Mouse (Mus musculus): ENCODE measurements around the gene Wdr66. TPM values are rescaled to one million over a fixed set of nuclear protein-coding genes. Genes with fewer than 3 reads are reported as not detected.

Wdr66 gene
- polyA plus RNA-seq, 1 experiment = 4.1 TPM

GRCm38 (mm10) chr5:123357253-123357652 is 105.4 kb downstream of the Wdr66 start:
- DNase-seq (ENCODE audit: low spot score) = no peak

- no peak for DNase-seq (ENCODE audit: low spot score)
These were observed 107.5 kb downstream of the Wdr66 start for GRCm38 (mm10) chr5:123359431-123359830.

- no peak for DNase-seq (ENCODE audit: low spot score)
These were observed 111.0 kb downstream of the Wdr66 start for GRCm38 (mm10) chr5:123362911-123363310.

- DNase-seq (ENCODE audit: low spot score) = no peak
These were observed 112.5 kb downstream of the Wdr66 start for GRCm38 (mm10) chr5:123364302-123364971.

GRCm38 (mm10) chr5:123368869-123369488 is 117.1 kb downstream of the Wdr66 start:
- no peak for DNase-seq (ENCODE audit: low spot score)

- no peak for DNase-seq (ENCODE audit: low spot score)
These were observed 118.1 kb downstream of the Wdr66 start for GRCm38 (mm10) chr5:123370049-123370448.

- DNase-seq (ENCODE audit: low spot score) = no peak
These were observed 123.4 kb downstream of the Wdr66 start for GRCm38 (mm10) chr5:123375262-123375661.

- DNase-seq (ENCODE audit: low spot score) = no peak
These were observed 124.0 kb downstream of the Wdr66 start for GRCm38 (mm10) chr5:123375793-123376452.

- DNase-seq (ENCODE audit: low spot score) = no peak
These were observed 124.7 kb downstream of the Wdr66 start for GRCm38 (mm10) chr5:123376569-123376968.

Other genes starting within 250 kb of the Wdr66 start
- gene Orai1, start 237.0 kb upstream of the Wdr66 start, polyA plus RNA-seq (2012; rRNA removed) = 34.2 and 41.7 TPM in 2 replicates
- not detected in 2 replicates for gene Morn3, start 205.1 kb upstream of the Wdr66 start, polyA plus RNA-seq (2012; rRNA removed)
- gene Tmem120b, start 183.7 kb upstream of the Wdr66 start, polyA plus RNA-seq (2012; rRNA removed) = 7.5 and 14.4 TPM in 2 replicates
- gene Rhof, start 119.4 kb upstream of the Wdr66 start, polyA plus RNA-seq (2012; rRNA removed) = 1.6 and 1.8 TPM in 2 replicates
- 3.1 and 10.4 TPM in 2 replicates for gene Setd1b, start 109.9 kb upstream of the Wdr66 start, polyA plus RNA-seq (2012; rRNA removed)
- gene Psmd9, start 82.7 kb upstream of the Wdr66 start, polyA plus RNA-seq (2012; rRNA removed) = 24.8 and 26.7 TPM in 2 replicates
- gene Hpd, start 69.4 kb upstream of the Wdr66 start, polyA plus RNA-seq (2012; rRNA removed) = 0.27 and 0.45 TPM in 2 replicates
- 10.5 and 14.8 TPM in 2 replicates for gene Bcl7a, start 91.7 kb downstream of the Wdr66 start, polyA plus RNA-seq (2012; rRNA removed)
- gene Mlxip, start 142.7 kb downstream of the Wdr66 start, polyA plus RNA-seq (2012; rRNA removed) = 27.6 and 28.0 TPM in 2 replicates
- not detected in 2 replicates for gene Lrrc43, start 237.2 kb downstream of the Wdr66 start, polyA plus RNA-seq (2012; rRNA removed)
- gene Il31, start 237.4 kb downstream of the Wdr66 start, polyA plus RNA-seq (2012; rRNA removed) = not detected in 2 replicates